Mouse (Mus musculus): ENCODE measurements around the gene Cttnbp2nl.

The Cttnbp2nl gene

DNA sequence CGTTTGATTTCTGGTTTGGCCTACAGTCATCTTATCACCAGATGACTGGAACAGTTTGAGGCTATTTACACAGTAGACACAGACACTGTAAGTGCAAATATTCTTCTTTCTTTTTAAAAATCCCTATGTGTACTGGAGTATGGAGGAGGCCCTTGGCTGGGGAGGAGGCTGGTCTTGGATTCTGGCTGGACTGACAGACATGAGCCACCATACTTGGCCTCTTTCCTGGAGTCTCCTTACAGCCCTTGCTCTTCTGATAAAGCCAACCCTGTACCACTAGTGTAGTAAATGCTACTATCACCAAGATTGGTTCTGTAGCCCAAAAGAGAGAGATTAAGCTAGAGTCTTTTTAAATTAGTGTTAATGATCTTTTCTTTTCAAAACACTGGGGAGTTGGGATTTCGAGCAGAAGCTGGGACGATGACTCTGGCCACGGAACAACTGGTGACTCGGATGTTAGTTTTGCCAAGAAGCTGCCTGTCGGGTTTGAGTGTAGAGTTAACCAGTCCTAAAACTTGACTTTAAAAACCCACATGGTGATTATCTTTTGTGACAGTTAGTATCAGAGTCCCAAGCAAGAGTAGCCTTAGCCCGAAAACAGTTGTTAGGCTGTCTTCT, 40.1 kb downstream of the Cttnbp2nl start:
- DNase-seq = no peak

GRCm38 (mm10) chr3:105011883-105012282, 41.1 kb downstream of the Cttnbp2nl start:
- DNase-seq = no peak

DNA sequence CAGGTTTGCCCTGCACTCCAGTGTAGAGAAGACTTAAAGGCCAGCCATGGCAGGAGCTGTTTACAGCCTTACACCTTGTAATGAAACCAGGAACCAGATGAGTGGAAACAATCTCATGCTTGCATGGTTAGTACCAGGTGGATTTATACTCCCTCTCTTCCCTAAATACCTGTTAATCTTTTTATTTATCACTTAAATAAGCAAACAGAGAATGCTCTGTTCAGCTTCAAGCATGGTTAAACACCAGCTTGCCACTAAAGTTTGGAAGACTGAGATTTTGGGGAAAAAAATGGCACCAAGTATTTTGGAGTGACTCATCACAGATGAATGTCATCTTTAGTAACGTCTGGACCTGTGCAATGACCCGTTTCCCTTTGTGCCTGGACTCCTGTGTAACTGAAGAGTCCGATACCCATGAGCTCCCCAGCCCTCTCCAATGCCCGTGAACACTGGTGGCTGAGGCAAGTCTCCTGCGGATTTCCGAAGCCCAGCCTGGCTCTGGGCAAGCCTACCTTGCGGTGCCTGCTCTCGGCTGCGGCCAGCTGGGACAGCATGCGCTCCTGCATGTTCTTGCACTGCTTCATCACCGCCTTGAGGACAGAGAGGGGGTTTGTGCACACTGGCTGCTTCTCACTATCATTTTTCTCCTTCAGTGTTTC, 42.1 kb downstream of the Cttnbp2nl start:
- DNase-seq = peak; percentile 45 to 59

GRCm38 (mm10) chr3:105008070-105008469, 44.9 kb downstream of the Cttnbp2nl start:
- DNase-seq = no peak

GRCm38 (mm10) chr3:105006101-105006500, 46.8 kb downstream of the Cttnbp2nl start:
- DNase-seq = no peak

- no peak for DNase-seq
Measured at GRCm38 (mm10) chr3:105005561-105006065, 47.3 kb downstream of the Cttnbp2nl start.

GRCm38 (mm10) chr3:105005011-105005410, 47.9 kb downstream of the Cttnbp2nl start:
- no peak for DNase-seq

GRCm38 (mm10) chr3:105003960-105004463, 48.9 kb downstream of the Cttnbp2nl start:
- no peak for DNase-seq

DNA sequence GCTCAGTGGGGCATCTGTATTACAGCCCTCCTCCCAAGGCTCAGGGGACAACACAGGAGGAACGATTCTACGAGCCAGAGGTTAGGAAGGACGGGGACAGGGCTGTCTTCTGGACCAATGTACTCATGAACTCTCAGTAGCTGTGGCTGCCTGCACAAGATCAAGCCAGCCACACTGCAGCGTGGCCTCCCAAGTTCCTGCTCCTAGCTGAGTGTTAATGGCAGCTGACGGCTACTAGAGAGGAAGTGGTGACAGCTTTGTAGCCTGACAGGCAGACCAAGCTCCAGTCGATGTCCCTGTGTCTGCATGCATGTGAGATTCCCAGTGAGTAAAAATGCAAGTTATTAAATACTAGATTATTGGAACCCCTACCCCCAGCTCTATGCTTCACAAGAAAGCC, 51.6 kb downstream of the Cttnbp2nl start:
- no peak for DNase-seq

GRCm38 (mm10) chr3:105000561-105000960, 52.4 kb downstream of the Cttnbp2nl start:
- no peak for DNase-seq

DNA sequence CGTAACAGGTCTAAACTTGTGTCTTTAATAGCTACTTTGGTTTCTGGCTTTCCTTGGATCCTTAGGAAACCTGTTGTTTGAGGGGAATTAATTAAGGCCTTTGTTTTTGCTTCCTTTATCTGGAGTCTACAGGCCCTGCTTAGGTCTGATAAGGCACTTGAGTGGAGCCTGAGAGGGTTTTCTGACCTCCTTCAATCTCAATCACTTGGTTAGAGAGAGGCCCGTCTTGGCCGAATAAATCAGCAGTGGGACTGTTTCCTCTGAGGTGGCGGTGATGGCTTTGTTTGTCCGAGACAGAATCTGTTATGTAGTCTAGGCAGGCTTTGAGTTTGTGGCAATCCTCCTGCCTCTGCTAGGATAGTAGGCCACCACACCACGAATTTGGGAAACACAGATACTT, 55.4 kb downstream of the Cttnbp2nl start:
- no peak for DNase-seq

DNA sequence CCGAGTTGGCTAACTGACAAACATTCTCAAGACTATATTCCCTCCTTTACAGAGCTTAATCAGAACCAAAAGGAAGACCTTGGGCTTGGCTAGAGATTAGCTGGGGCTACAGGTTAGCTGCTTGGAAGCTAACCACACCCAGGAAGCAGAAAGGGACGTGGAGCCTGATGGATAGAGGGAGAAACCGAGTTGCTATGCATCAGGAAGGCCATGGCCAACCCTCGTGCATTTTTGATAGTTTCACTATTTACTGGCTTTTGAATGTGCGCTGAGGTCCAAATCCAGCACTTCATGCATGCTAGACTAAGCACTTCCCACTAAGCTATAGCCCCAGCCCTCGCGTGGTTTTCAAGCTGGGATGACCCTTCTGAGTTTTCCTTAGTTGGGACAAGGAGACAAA, 57.2 kb downstream of the Cttnbp2nl start:
- peak in 1 of 2 experiments; percentile 0 for DNase-seq

DNA sequence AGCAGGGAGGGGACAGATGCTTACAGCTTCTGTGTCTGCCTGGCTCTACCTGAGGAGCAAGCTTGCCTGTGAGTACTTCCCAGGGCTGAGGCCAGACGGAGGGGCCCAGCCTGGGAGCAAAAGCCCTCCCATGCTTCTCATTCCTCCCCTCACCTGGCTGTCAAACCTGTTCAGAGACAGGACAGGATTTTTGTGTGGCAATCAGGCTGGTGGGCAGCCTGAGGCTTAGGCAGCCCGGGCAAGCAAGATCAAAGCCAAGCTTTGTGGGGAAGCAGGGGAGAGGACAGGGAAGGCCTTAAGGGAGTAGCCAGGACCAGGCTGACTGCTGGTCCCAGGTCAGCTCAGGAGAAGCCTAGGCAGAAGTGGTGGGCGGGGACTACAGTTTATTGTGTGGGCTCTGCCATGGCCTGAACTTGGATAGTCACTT, 58.5 kb downstream of the Cttnbp2nl start:
- DNase-seq = peak in 1 of 2 experiments; percentile 1

GRCm38 (mm10) chr3:104993800-104994199, 59.1 kb downstream of the Cttnbp2nl start:
- DNase-seq = peak; percentile 13 to 29

- peak; percentile 94 for DNase-seq
Measured at GRCm38 (mm10) chr3:104992709-104993388, 60.1 kb downstream of the Cttnbp2nl start.

DNA sequence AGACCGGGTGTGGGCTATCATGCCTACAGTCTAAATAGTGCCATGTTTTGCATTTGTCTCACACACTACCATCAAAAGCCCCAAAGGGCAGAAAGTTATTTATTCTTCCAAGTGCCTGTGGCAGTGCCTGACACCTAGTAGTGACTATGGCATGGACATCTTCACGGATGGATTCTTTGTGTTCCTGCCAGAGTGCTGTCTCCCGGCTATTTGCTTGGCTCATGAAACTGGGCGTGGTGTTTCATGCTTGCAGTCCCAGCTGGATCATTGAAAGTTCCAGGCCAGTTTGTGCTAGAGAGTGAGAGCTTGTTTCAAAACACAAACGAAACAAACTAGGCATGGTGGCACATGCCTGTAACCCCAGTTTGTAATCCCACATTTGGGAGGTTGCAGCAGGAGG, 61.2 kb downstream of the Cttnbp2nl start:
- DNase-seq = peak in 1 of 2 experiments; percentile 2

GRCm38 (mm10) chr3:104987884-104988283, 65.1 kb downstream of the Cttnbp2nl start:
- no peak for DNase-seq

GRCm38 (mm10) chr3:104979735-104980134, 73.2 kb downstream of the Cttnbp2nl start:
- no peak for DNase-seq

GRCm38 (mm10) chr3:104967548-104968300, 85.2 kb downstream of the Cttnbp2nl start:
- DNase-seq = peak; percentile 95

GRCm38 (mm10) chr3:104965991-104966554, 86.9 kb downstream of the Cttnbp2nl start:
- DNase-seq = no peak

DNA sequence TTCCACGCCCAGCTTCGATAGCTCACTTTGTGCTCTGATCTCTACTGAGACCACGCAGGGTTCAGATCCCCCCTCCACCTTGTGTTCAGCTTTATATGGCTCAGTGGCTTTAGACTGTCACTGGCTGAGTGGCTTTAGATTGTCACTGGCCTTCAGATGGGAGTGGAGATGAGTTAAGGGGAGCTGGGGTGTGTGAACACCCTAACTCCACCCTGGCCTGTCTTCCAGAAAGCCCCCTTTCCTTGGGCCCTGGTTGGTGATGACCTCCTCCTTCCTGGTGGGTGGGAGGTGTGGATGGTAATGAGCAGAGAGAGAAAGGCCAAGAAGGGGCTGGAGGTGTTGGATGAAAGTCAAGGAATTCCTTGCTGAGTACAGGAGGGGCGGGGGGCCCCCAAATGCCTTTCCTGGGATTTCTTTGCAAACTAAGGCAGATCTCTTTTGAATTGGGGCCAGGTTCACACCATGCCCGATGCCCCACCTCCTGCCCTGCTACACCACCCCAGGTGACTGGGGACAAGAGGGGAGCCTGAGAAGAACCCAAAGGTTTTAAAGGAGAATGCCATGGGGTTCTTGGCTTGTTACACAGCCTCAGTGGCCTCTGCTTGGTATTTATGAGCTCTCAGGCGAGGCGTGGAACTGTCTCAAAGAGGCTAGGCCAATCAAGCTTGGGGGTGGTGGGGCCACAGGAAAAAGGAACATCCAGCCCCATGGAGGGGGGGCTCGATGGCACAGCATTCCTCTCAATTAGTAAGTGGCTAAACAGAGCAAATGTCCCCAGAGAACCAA, 87.7 kb downstream of the Cttnbp2nl start:
- no peak for DNase-seq
